Mouse (Mus musculus): ENCODE measurements around the gene Tenm4. TPM values are rescaled to one million over a fixed set of nuclear protein-coding genes. Genes with fewer than 3 reads are reported as not detected.

Gene Tenm4
- polyA plus RNA-seq, 1 experiment from 2014 or later, result 41.4 TPM

DNA sequence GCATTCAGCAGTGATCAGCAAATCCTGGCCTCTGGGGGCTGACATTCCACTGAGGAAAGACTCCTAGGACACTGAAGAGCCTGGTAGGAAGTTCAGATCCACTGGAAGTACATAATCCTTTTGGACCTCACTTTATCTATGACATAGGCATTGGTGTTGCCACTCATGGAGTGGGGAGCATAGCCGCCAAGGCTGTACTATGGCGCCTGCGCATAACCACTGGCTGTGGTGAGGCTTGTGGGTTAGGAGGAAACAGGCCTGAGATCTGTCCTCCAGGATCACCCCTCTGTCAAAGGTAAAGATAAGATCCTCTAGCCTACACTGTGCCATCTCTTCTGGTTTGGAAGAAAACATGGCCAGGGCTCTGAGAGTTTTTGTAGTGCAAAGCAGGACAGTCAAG lies 712.3 kb downstream of the Tenm4 start:
- H3K4me3 ChIP-seq (ENCODE audit: low read depth, low read length), result no peak overlapping the region
- H3K4me2 ChIP-seq (ENCODE audit: low read length), result no peak overlapping the region
- H3K4me1 ChIP-seq (ENCODE audit: control insufficient read depth, insufficient read depth, low read length), result no peaks in the 10 kb centered on the region
- WGBS, result 97% methylated on average over 3 of the region's 3 CpGs
- no peaks in the 10 kb centered on the region for H3K27me3 ChIP-seq (ENCODE audit: control insufficient read depth, insufficient read depth, low read depth, low read length)
- no peaks in the 10 kb centered on the region for H3K9me3 ChIP-seq (replicated peaks; ENCODE audit: control insufficient read depth, low read length, poor library complexity, severe bottlenecking)
- no peak overlapping the region for H3K27ac ChIP-seq (ENCODE audit: low read length)
- H3K9ac ChIP-seq (ENCODE audit: low read depth, low read length), result no peak overlapping the region
- H3K36me3 ChIP-seq (ENCODE audit: control insufficient read depth, insufficient read depth, low read length), result peaks cover 3% of the 10 kb centered on the region; the same call in 1 of the 2 replicates
- no peak for ATAC-seq

DNA sequence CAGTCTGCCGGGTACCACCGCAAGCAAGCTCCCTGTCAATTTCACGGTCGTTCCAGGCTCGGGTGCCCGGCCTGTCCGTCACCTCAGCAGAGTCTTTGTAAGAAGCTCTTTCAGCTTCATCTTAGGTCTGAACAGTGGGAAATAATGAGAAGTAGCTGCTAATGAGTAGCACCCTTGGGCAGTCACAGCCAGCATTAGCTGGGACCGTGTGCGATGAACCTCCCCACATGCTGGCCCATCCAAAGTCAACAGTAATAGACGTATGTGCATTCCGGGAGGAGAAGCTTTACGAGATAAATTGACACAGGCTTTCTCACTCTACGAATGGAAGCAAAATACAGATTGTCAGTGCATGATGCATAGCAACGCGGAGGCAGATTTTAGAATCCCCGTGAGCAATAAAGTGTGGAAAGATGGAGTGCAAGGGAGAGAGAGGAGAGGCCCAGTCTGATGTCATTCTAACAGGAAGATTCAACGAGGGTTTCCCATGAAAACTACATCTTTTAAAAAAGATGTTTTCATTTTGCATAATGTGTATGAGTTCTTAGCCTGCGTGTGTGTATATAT lies 716.1 kb downstream of the Tenm4 start:
- H3K4me3 ChIP-seq (ENCODE audit: low read depth, low read length), result no peak overlapping the region
- H3K9ac ChIP-seq (ENCODE audit: low read depth, low read length), result no peak overlapping the region
- ATAC-seq, result no peak
- H3K27me3 ChIP-seq (ENCODE audit: control insufficient read depth, insufficient read depth, low read depth, low read length), result no peaks in the 10 kb centered on the region
- no peaks in the 10 kb centered on the region for H3K9me3 ChIP-seq (replicated peaks; ENCODE audit: control insufficient read depth, low read length, poor library complexity, severe bottlenecking)
- peaks cover 9% of the 10 kb centered on the region; the same call in 1 of the 2 replicates for H3K4me1 ChIP-seq (ENCODE audit: control insufficient read depth, insufficient read depth, low read length)
- H3K36me3 ChIP-seq (ENCODE audit: control insufficient read depth, insufficient read depth, low read length), result peaks cover 3% of the 10 kb centered on the region; the same call in 1 of the 2 replicates
- H3K4me2 ChIP-seq (ENCODE audit: low read length), result no peak overlapping the region
- H3K27ac ChIP-seq (ENCODE audit: low read length), result 0 out of 2 replicates have a peak overlapping the region, but pooled peaks have one; percentile 10
- 66% methylated on average over 18 of the region's 18 CpGs for WGBS

DNA sequence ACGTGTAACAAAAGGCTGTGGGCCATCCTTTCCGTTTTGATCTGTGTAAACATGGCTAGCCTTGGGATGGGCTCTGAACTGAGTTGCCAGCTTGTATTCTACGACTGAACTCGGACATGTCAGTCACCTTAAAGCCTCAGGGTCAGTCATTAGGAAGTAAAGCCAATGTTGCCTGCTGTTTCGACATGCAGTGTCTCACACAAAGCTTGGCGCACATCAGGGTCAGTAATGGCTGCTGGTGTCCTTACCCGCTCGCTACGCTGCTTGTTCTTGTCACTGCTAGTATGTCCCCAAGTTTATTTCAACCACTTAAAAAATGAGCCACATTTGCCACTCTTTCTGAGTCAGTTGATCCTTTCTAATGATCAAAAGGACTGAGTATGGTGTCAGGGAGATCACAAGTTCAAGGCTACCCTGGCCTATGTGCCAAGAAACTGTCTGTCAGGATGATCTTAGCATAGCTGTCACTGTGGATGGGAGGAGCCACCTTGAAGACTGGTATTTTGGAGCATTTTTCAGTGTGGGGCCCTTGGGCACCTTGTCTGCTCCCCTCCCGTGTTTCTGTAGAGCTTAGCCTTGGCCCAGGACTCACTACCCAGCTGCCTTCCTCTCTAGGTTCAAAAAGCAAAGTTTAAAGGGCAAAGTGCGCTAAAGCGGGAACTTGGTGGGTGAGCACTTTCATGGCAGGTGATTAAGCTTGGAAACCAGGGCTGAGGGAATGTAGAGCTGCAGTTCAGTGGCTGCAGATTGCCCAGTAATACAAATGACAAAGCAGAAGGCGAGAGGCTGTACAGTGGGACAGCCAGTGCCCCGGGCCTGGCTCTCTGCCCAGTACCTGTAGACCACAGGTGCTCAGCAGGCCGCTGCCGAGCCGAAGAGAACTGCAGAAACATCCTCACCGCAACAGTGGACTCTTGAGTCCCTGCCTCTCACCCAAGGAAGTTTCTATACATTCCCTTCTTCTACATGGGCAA lies 718.3 kb downstream of the Tenm4 start:
- Histone ChIP-seq H3K9ac (ENCODE audit: low read depth, low read length) (no peak overlapping the region), H3K9me3 (replicated peaks; ENCODE audit: control insufficient read depth, low read length, poor library complexity, severe bottlenecking) (no peaks in the 10 kb centered on the region), H3K27me3 (ENCODE audit: control insufficient read depth, insufficient read depth, low read depth, low read length) (no peaks in the 10 kb centered on the region), H3K4me2 (ENCODE audit: low read length) (no peak overlapping the region), H3K27ac (ENCODE audit: low read length) (no peak overlapping the region), H3K4me3 (ENCODE audit: low read depth, low read length) (no peak overlapping the region), H3K4me1 (ENCODE audit: control insufficient read depth, insufficient read depth, low read length) (peaks cover 9% of the 10 kb centered on the region; the same call in 1 of the 2 replicates), H3K36me3 (ENCODE audit: control insufficient read depth, insufficient read depth, low read length) (peaks cover 8% of the 10 kb centered on the region)
- 85% methylated on average over 18 of the region's 18 CpGs for WGBS
- no peak for ATAC-seq

DNA sequence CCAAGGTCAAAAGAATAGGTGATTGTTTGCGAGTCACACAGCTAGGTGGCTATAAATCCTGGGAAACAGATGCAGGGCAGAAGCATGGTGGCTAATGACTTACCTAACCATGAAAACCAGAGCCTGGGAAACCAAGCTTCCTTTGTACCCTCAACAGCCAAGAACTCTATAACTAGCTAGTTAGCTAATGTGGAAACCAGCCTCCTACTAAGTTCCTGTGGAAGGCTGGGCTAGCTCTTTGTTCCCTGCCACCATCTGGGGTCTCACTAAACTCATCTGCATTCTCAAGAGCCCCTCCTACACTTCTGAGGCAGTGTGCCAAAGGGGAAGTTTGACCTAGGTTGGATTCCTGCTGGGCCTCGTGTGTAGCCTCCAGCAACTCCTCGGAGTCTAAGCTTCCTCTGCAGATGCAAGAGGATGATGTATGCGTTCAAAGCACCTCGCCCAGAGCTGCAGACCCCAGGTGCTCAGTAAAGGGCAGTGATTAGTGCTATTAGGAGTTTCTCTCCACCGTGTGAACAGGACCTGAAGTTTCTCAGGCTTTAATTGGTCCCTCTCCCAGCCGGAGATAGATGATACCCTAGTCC lies 719.1 kb downstream of the Tenm4 start:
- H3K36me3 ChIP-seq (ENCODE audit: control insufficient read depth, insufficient read depth, low read length), result peaks cover 14% of the 10 kb centered on the region
- no peak overlapping the region for H3K4me2 ChIP-seq (ENCODE audit: low read length)
- 0 out of 2 replicates have a peak, but pooled peaks have one; percentile 2 for ATAC-seq
- peaks cover 9% of the 10 kb centered on the region; the same call in 1 of the 2 replicates for H3K4me1 ChIP-seq (ENCODE audit: control insufficient read depth, insufficient read depth, low read length)
- H3K9ac ChIP-seq (ENCODE audit: low read depth, low read length), result no peak overlapping the region
- H3K27me3 ChIP-seq (ENCODE audit: control insufficient read depth, insufficient read depth, low read depth, low read length), result no peaks in the 10 kb centered on the region
- no peaks in the 10 kb centered on the region for H3K9me3 ChIP-seq (replicated peaks; ENCODE audit: control insufficient read depth, low read length, poor library complexity, severe bottlenecking)
- H3K27ac ChIP-seq (ENCODE audit: low read length), result no peak overlapping the region
- WGBS, result 29% methylated on average over 7 of the region's 7 CpGs
- H3K4me3 ChIP-seq (ENCODE audit: low read depth, low read length), result no peak overlapping the region

DNA sequence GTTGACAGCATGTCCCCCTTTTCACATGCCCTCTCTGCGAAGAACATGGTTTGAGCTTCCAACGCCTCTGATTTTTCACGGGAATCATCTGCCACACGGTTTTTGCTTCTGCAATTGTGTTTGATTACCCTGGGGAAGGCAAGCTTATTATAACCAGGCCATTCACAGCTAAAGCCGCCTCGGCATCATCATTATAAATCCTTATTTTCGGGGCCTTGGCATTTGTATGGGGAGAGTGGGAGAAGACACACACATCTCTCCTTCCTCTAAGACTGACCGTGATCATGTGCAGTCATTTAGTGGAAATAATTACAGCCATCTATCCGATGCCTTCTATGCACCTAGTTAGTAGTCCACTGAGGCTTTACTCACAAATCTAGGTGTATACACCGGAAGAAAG lies 719.9 kb downstream of the Tenm4 start:
- WGBS, result 40% methylated on average over 10 of the region's 10 CpGs
- no peak overlapping the region for H3K4me3 ChIP-seq (ENCODE audit: low read depth, low read length)
- peaks cover 9% of the 10 kb centered on the region; the same call in 1 of the 2 replicates for H3K4me1 ChIP-seq (ENCODE audit: control insufficient read depth, insufficient read depth, low read length)
- H3K27me3 ChIP-seq (ENCODE audit: control insufficient read depth, insufficient read depth, low read depth, low read length), result no peaks in the 10 kb centered on the region
- peaks cover 21% of the 10 kb centered on the region for H3K36me3 ChIP-seq (ENCODE audit: control insufficient read depth, insufficient read depth, low read length)
- no peak for ATAC-seq
- no peak overlapping the region for H3K4me2 ChIP-seq (ENCODE audit: low read length)
- H3K9me3 ChIP-seq (replicated peaks; ENCODE audit: control insufficient read depth, low read length, poor library complexity, severe bottlenecking), result no peaks in the 10 kb centered on the region
- no peak overlapping the region for H3K9ac ChIP-seq (ENCODE audit: low read depth, low read length)
- H3K27ac ChIP-seq (ENCODE audit: low read length), result peak overlapping the region; percentile 5; the same call in 1 of the 2 replicates

DNA sequence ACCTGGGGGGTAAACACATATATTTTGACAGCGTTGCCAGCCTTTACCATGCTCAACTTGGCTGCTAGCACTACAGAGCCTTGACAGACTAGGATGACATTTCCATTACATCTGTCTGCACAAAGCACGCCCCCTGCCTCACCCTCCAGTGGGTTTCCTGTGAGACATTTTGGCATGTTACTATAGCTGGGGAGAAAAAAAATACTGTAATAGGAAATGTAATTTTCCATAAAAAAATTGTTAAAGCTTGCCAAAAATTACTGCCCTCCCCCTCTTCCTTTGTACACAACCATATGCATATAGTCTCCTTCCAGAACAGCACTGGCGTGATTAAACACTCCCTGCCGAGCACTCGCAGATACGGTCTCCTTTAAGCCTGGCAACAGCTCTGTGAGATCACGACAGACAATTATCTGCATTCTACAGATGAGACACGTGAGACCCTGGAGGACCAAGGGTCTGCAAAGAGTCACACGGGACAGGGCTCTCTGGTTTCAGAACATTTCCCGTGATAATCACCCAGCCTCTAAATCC lies 728.1 kb downstream of the Tenm4 start:
- Histone ChIP-seq H3K4me1 (ENCODE audit: control insufficient read depth, insufficient read depth, low read length) (peaks cover 12% of the 10 kb centered on the region), H3K4me2 (ENCODE audit: low read length) (peak overlapping the region; percentile 1; the same call in 1 of the 2 replicates)
- peak; percentile 52 for ATAC-seq

DNA sequence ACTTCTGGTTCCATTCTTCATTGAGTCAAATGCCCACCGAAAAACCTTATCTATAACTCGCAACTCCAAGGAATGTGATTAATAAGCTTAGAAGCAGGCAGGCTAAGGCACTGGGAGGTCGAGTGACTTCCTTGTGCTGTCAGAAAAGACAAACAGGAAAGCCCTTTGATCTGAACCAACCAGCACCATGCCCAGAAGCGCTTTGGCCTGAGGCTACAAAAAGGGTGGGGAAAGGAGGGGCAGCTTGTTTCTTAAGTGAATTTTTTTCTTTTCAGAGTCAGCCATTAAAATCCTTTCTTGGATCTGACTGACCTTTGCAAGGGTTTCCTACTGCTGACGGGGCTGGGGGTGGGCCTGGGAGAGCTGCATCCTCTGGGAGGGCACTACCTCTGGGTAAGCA lies 731.1 kb downstream of the Tenm4 start:
- H3K27me3 ChIP-seq (ENCODE audit: control insufficient read depth, insufficient read depth, low read depth, low read length), result no peaks in the 10 kb centered on the region
- H3K9me3 ChIP-seq (replicated peaks; ENCODE audit: control insufficient read depth, low read length, poor library complexity, severe bottlenecking), result no peaks in the 10 kb centered on the region
- peaks cover 12% of the 10 kb centered on the region for H3K4me1 ChIP-seq (ENCODE audit: control insufficient read depth, insufficient read depth, low read length)
- H3K36me3 ChIP-seq (ENCODE audit: control insufficient read depth, insufficient read depth, low read length), result peaks cover 5% of the 10 kb centered on the region
- H3K4me2 ChIP-seq (ENCODE audit: low read length), result no peak overlapping the region
- H3K27ac ChIP-seq (ENCODE audit: low read length), result no peak overlapping the region
- no peak overlapping the region for H3K4me3 ChIP-seq (ENCODE audit: low read depth, low read length)
- WGBS, result 54% methylated on average over 5 of the region's 5 CpGs
- ATAC-seq, result no peak
- no peak overlapping the region for H3K9ac ChIP-seq (ENCODE audit: low read depth, low read length)

More for the DNA sequence above, 728.1 kb downstream of the Tenm4 start:
- Histone ChIP-seq H3K36me3 (ENCODE audit: control insufficient read depth, insufficient read depth, low read length) (peaks cover 18% of the 10 kb centered on the region), H3K9ac (ENCODE audit: low read depth, low read length) (no peak overlapping the region; the same call in 1 of the 2 replicates), H3K9me3 (replicated peaks; ENCODE audit: control insufficient read depth, low read length, poor library complexity, severe bottlenecking) (no peaks in the 10 kb centered on the region), H3K4me3 (ENCODE audit: low read depth, low read length) (no peak overlapping the region), H3K27me3 (ENCODE audit: control insufficient read depth, insufficient read depth, low read depth, low read length) (no peaks in the 10 kb centered on the region), H3K27ac (ENCODE audit: low read length) (peak overlapping the region; percentile 54)
- 30% methylated on average over 10 of the region's 10 CpGs for WGBS

DNA sequence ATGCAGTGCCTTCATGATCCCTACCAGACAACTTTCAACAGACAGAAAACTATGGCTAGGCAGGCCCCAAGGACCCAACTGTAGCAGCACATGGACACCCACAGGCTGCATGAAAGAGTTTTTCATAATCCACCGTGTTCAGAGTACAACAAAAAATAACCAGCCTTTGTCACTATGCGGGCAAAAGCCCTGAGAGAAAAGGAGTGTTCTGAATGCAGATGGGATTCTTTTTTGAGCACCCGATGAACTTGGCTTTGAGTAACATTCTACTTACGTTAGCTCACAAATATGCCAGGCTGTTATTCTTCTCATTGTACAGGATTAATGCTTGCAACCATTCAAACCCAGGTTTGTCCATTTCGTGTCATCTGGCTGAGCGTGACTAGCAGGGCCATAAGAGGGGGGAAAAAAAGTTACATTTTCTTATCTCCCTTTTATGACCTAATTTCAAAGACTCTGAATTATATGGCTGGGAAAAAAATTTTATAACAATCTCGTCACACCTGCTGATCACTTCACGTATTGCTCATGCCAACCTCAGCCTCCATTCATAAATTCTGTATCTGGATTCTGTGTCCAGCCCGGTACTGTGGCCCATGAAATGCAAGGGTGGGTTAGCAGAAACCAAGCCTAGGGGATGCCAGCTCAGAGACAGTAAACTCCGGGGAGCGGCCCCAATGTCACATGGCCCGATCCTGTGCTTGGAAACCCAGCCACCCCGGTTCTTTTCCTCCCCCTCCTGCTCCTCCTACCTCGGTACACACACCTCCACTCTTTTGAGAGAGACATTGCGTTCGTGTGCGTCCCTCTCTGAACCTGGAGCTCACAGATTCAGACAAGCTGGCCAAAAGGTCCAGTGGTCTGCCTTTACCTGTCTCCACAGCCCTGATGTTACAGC lies 732.3 kb downstream of the Tenm4 start:
- no peak overlapping the region for H3K4me2 ChIP-seq (ENCODE audit: low read length)
- no peaks in the 10 kb centered on the region for H3K27me3 ChIP-seq (ENCODE audit: control insufficient read depth, insufficient read depth, low read depth, low read length)
- WGBS, result 57% methylated on average over 17 of the region's 17 CpGs
- H3K36me3 ChIP-seq (ENCODE audit: control insufficient read depth, insufficient read depth, low read length), result peaks cover 5% of the 10 kb centered on the region
- no peak overlapping the region for H3K9ac ChIP-seq (ENCODE audit: low read depth, low read length)
- no peak overlapping the region for H3K27ac ChIP-seq (ENCODE audit: low read length)
- no peaks in the 10 kb centered on the region for H3K9me3 ChIP-seq (replicated peaks; ENCODE audit: control insufficient read depth, low read length, poor library complexity, severe bottlenecking)
- no peak overlapping the region for H3K4me3 ChIP-seq (ENCODE audit: low read depth, low read length)
- H3K4me1 ChIP-seq (ENCODE audit: control insufficient read depth, insufficient read depth, low read length), result peaks cover 16% of the 10 kb centered on the region
- ATAC-seq, result no peak
